Mouse (Mus musculus): ENCODE measurements around the gene Hspa5. TPM values are rescaled to one million over a fixed set of nuclear protein-coding genes. Genes with fewer than 3 reads are reported as not detected.

Gene Hspa5
- 1,091 TPM for polyA plus RNA-seq (2014; fragmentation: Illumina TruSeq; extraction: RNeasy Lipid Tissue Mini Kit (QIAGEN cat#74804); ENCODE audit: low read depth, low replicate concordance)

GRCm38 (mm10) chr2:34771368-34772226 lies at the start of gene Hspa5:
Hspa5 (plus strand) TSS chr2:34771970.

GRCm38 (mm10) chr2:34754551-34755358 lies 17.0 kb upstream of the Hspa5 start, which contains the start of gene Gapvd1:
Gapvd1 (minus strand) TSS chr2:34755232.

GRCm38 (mm10) chr2:34799357-34800256 lies 27.8 kb downstream of the Hspa5 start, which contains the start of gene Rabepk:
Rabepk (minus strand) TSS chr2:34799912.

GRCm38 (mm10) chr2:34825827-34826459 lies 54.2 kb downstream of the Hspa5 start, which contains the start of gene Fbxw2:
Fbxw2 (minus strand) TSS chr2:34826311.

Other genes with a start within 250 kb of the Hspa5 start
- gene Gapvd1, start 16.7 kb upstream of the Hspa5 start, polyA plus RNA-seq (2014; fragmentation: Illumina TruSeq; extraction: RNeasy Lipid Tissue Mini Kit (QIAGEN cat#74804); ENCODE audit: low read depth, low replicate concordance), result 40.8 TPM
- gene Rabepk, start 27.9 kb downstream of the Hspa5 start, polyA plus RNA-seq (2014; fragmentation: Illumina TruSeq; extraction: RNeasy Lipid Tissue Mini Kit (QIAGEN cat#74804); ENCODE audit: low read depth, low replicate concordance), result 8.0 TPM
- 75.5 TPM for gene Fbxw2, start 54.3 kb downstream of the Hspa5 start, polyA plus RNA-seq (2014; fragmentation: Illumina TruSeq; extraction: RNeasy Lipid Tissue Mini Kit (QIAGEN cat#74804); ENCODE audit: low read depth, low replicate concordance)
- not detected for gene Gm34653, start 61.0 kb downstream of the Hspa5 start, polyA plus RNA-seq (2014; fragmentation: Illumina TruSeq; extraction: RNeasy Lipid Tissue Mini Kit (QIAGEN cat#74804); ENCODE audit: low read depth, low replicate concordance)
- gene Cutal, start 102.4 kb downstream of the Hspa5 start, polyA plus RNA-seq (2014; fragmentation: Illumina TruSeq; extraction: RNeasy Lipid Tissue Mini Kit (QIAGEN cat#74804); ENCODE audit: low read depth, low replicate concordance), result 71.4 TPM
- 63.2 TPM for gene Psmd5, start 103.0 kb downstream of the Hspa5 start, polyA plus RNA-seq (2014; fragmentation: Illumina TruSeq; extraction: RNeasy Lipid Tissue Mini Kit (QIAGEN cat#74804); ENCODE audit: low read depth, low replicate concordance)
- gene Phf19, start 142.1 kb downstream of the Hspa5 start, polyA plus RNA-seq (2014; fragmentation: Illumina TruSeq; extraction: RNeasy Lipid Tissue Mini Kit (QIAGEN cat#74804); ENCODE audit: low read depth, low replicate concordance), result not detected
- 2.5 TPM for gene Traf1, start 189.8 kb downstream of the Hspa5 start, polyA plus RNA-seq (2014; fragmentation: Illumina TruSeq; extraction: RNeasy Lipid Tissue Mini Kit (QIAGEN cat#74804); ENCODE audit: low read depth, low replicate concordance)